Mouse (Mus musculus) lung, adult 2 months (tissue): ENCODE measurements around the gene Adamts8.

Experiments
- CTCF ChIP-seq: fragments of 200-500 bp; IDR thresholded peaks from 2 replicates; pipeline ENCODE4 v1.5.1; 2011; ENCODE audit warnings: mild to moderate bottlenecking, low read length, control low read depth; ENCODE audit not compliant: insufficient read depth
- POLR2A ChIP-seq: fragments of 200-500 bp; IDR thresholded peaks from 2 replicates; pipeline ENCODE4 v1.6.1; 2011; ENCODE audit warnings: low read depth, mild to moderate bottlenecking, control low read depth, low read length, borderline replicate concordance; ENCODE audit errors: extremely low read depth

DNA sequence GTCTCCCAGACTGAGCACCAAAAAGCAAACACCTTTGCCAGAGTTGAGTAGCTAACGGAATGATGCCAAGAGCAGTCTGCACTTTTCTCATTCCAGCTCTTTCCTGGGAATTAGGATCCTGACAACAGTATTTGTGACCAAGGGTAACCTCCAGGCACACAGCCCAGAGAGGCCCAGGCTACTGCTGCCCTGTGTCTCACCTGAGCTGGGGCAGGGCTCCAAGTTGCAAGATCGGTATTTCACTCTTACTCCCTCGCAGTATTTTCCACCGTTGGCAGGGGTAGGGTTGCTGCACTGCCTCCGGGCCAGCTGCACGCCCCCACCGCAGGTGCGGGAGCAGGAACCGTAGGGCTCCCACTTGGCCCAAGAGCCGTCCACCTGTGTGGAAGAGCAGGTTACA, 36.5 kb upstream of the Adamts8 start:
- TF ChIP-seq CTCF (no peak), POLR2A (no peak)
